Mouse (Mus musculus) liver, embryonic 14.5 days (tissue): ENCODE measurements at regions not wholly inside any gene's neighbourhood (a gene's known extent, or its start where the extent isn't known, plus 50 kb on each side); places are given as distances from the start of the nearest gene placed in this dataset.

Experiments
- CTCF ChIP-seq: IDR thresholded peaks from 2 replicates; pipeline ENCODE4 v1.5.1; 2016; ENCODE audit warnings: antibody characterized with exemption, low read depth, control low read depth
- EP300 ChIP-seq: IDR thresholded peaks from 2 replicates; pipeline ENCODE4 v1.6.1; 2016; ENCODE audit warnings: antibody characterized with exemption, low read depth

- no peak for TF ChIP-seq CTCF
- TF ChIP-seq EP300 = no peak
Observed at GRCm38 (mm10) chr15:8831720-8832620, 121.4 kb upstream of the Slc1a3 start.
